Mouse (Mus musculus) forebrain, embryonic 10.5 days (tissue): ENCODE measurements around the gene Kynu. TPM values are rescaled to one million over a fixed set of nuclear protein-coding genes. Genes with fewer than 3 reads are reported as not detected.

Experiments used
- DNase-seq: peaks from one replicate; pipeline ENCODE4 v3.0.0-alpha.2; 2017; ENCODE audit warnings: low spot score; ENCODE audit errors: extremely low spot score
- H3K27ac ChIP-seq: fragments of 300-500 bp; sonication (generic); 2 replicates; pipeline ENCODE4 v1.5.1; 2016; ENCODE audit warnings: mild to moderate bottlenecking
- H3K27me3 ChIP-seq: fragments of 300-500 bp; sonication (generic); 2 replicates; pipeline ENCODE4 v1.6.1; 2016; ENCODE audit warnings: mild to moderate bottlenecking; ENCODE audit not compliant: poor library complexity, severe bottlenecking
- H3K36me3 ChIP-seq: fragments of 300-500 bp; sonication (generic); replicated peaks from 2 replicates; pipeline ENCODE4 v1.6.1; 2016; ENCODE audit warnings: mild to moderate bottlenecking, moderate library complexity
- H3K4me1 ChIP-seq: fragments of 300-500 bp; sonication (generic); 2 replicates; pipeline ENCODE4 v1.6.1; 2016
- H3K4me3 ChIP-seq: fragments of 300-500 bp; sonication (generic); 2 replicates; pipeline ENCODE4 v1.5.1; 2016; ENCODE audit warnings: mild to moderate bottlenecking, moderate library complexity
- H3K9me3 ChIP-seq: fragments of 300-500 bp; sonication (generic); 2 replicates; pipeline ENCODE4 v1.6.1; 2016; ENCODE audit warnings: mild to moderate bottlenecking, moderate library complexity
- WGBS: fragments of 180-500 bp; shearing (Covaris S2); methylation state at CpG from one replicate; pipeline ENCODE4 v1.1.7; 2016; 5-methylcytosine and 5-hydroxymethylcytosine counted together
- polyA plus RNA-seq: library from polyadenylated mRNA; unstranded; fragments of >200 nt; fragmentation: Nextera tagmentation; extraction: Ambion mirVana; gene quantifications from 2 replicates; pipeline ENCODE4 v1.2.1, GENCODE M21; 2016

Gene Kynu
- polyA plus RNA-seq, 1 experiment from 2014 or later = 1.5 TPM

DNA sequence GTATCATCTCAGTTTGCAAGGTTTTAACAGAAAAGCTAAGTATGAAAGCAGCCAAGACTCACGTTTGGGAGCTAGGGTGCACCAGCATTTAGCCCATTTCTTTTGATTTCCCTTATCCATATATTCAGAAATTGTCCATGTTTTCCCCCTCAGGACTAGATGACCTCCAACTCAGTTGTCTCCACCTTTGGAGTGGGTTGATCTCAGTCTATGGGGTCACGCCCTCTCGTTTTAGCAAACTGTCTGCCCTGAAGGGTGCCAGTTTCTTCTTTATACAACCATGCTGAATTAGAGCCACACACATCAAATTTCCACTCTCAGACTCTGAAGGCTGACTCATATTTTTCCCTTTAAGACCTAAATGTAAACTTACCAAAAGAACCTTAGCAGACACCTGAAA lies 119.0 kb downstream of the Kynu start:
- 61% methylated on average over 3 of the region's 3 CpGs for WGBS

DNA sequence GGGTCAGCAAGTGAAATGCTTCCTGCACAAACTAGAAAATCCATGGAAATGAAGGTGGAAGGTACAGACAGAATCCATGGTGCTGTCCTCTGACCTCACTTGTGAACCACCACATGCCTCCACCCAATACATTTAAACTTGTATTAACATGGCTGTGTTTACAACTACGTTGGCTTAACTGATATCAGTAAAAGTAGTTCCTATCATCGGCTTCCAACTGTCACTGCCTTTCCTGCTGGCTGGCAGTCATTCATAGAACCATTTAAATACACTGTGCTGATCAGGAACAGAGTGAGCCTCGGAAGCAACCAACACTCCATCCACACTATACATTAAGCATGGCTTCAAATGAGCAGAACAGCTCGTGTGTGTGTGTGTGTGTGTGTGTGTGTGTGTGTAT lies 120.1 kb downstream of the Kynu start:
- Histone ChIP-seq H3K4me1 (no peaks in the 10 kb centered on the region), H3K27me3 (no peaks in the 10 kb centered on the region), H3K27ac (no peak overlapping the region), H3K4me3 (no peak overlapping the region), H3K36me3 (no peaks in the 10 kb centered on the region), H3K9me3 (no peaks in the 10 kb centered on the region)
- no peak for DNase-seq
- 85% methylated on average over 4 of the region's 4 CpGs for WGBS

More for the DNA sequence above, 119.0 kb downstream of the Kynu start:
- no peak overlapping the region for H3K4me3 ChIP-seq
- no peak overlapping the region for H3K27ac ChIP-seq
- DNase-seq = no peak
- H3K9me3 ChIP-seq = no peaks in the 10 kb centered on the region
- no peaks in the 10 kb centered on the region for H3K27me3 ChIP-seq
- no peaks in the 10 kb centered on the region for H3K36me3 ChIP-seq
- H3K4me1 ChIP-seq = no peaks in the 10 kb centered on the region

DNA sequence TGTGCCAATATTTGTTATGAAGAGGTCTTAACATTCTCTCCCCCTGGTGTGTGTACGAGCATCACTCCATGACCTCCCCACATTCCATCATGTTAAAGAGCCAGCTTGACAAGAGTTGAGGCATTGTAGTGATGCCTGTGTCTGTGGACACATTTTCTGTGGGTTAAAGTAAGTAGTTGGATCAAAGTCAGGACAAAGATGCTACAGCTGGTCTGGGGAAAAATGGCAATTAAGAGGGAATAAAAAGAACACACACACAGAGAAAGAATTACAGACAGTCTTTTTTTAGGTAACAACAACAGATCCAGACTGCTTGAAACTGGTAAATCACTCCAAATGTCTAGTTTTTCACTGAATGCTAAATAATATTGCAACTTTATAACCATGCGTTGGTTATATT lies 135.3 kb downstream of the Kynu start:
- no peaks in the 10 kb centered on the region for H3K4me1 ChIP-seq
- no peaks in the 10 kb centered on the region for H3K36me3 ChIP-seq
- 87% methylated on average over 2 of the region's 2 CpGs for WGBS
- no peak for DNase-seq
- H3K27ac ChIP-seq = no peak overlapping the region
- no peaks in the 10 kb centered on the region for H3K27me3 ChIP-seq
- H3K4me3 ChIP-seq = no peak overlapping the region
- no peaks in the 10 kb centered on the region for H3K9me3 ChIP-seq

DNA sequence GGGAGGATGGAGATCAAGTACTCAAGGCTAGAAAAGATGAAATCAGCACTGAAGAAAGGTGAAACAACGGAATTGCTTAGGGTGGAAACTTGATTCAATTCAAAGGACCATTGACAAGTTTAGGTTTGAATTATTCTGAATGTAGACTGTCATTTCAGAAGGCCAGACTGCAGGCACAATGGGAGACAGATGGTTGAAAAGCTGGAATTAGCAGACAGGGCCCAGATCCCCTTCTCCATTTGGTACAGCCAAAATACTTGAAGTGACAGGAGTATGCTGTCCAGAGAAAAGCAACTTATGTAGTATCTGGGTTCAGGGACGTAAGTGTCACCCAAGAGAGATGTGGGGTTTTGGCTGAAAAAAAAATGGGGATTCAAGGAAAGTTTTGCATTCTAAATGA lies 136.2 kb downstream of the Kynu start:
- WGBS = 78% methylated on average over 2 of the region's 2 CpGs

DNA sequence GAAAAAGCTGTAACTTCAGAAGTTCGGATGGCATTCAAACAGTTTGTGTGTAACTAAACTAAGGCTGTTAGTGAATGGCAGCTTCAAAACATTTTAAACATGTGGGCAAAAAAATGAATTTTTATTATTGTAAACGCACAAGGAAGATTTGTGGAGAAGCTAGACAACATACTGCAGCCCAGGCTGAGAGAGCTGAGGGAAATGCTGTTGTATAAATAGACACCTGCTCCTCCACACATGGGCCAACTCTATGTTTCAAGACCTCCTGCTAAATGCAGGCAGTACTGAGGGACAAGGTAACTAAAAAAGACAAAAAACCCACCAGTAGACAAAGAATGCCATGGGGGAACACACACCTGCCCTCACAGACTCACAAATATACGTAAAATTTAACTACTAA lies 140.5 kb downstream of the Kynu start:
- no peak overlapping the region for H3K4me3 ChIP-seq
- H3K27ac ChIP-seq = no peak overlapping the region
- H3K36me3 ChIP-seq = no peaks in the 10 kb centered on the region
- H3K27me3 ChIP-seq = no peaks in the 10 kb centered on the region
- no peaks in the 10 kb centered on the region for H3K4me1 ChIP-seq
- no peak for DNase-seq
- H3K9me3 ChIP-seq = no peaks in the 10 kb centered on the region
- 89% methylated on average over 3 of the region's 3 CpGs for WGBS

More for the DNA sequence above, 136.2 kb downstream of the Kynu start:
- Histone ChIP-seq H3K9me3 (no peaks in the 10 kb centered on the region), H3K27ac (no peak overlapping the region), H3K4me3 (no peak overlapping the region), H3K27me3 (no peaks in the 10 kb centered on the region), H3K4me1 (no peaks in the 10 kb centered on the region), H3K36me3 (no peaks in the 10 kb centered on the region)
- no peak for DNase-seq

DNA sequence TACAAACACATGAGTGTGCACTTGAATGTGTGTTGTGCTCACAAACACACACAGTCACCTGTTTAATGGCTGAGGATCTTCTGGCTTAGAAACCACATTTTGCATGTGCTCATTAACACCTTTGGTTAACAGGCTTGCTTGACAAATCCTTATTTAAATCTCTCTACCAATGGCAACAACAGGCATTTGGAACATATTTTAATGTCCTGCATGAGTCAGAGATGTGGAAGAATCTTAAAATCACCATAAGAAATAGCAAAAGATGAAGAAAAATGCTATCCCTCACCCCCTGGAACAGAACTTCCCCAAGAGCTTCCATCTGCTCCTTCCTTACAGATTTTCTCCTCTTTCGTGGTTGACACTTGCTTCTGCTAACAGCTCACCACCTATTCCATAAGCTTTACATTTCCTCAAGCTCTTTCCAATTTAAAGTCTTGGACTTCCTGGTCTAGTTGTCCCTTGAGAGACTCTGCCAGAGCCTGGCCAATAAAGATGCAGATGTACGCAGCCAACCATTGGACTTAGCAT lies 157.5 kb downstream of the Kynu start:
- no peaks in the 10 kb centered on the region for H3K4me1 ChIP-seq
- H3K36me3 ChIP-seq = no peaks in the 10 kb centered on the region
- WGBS = 85% methylated on average over 2 of the region's 2 CpGs
- H3K9me3 ChIP-seq = no peaks in the 10 kb centered on the region
- H3K27me3 ChIP-seq = no peaks in the 10 kb centered on the region
- H3K4me3 ChIP-seq = no peak overlapping the region
- H3K27ac ChIP-seq = no peak overlapping the region
- DNase-seq = no peak

DNA sequence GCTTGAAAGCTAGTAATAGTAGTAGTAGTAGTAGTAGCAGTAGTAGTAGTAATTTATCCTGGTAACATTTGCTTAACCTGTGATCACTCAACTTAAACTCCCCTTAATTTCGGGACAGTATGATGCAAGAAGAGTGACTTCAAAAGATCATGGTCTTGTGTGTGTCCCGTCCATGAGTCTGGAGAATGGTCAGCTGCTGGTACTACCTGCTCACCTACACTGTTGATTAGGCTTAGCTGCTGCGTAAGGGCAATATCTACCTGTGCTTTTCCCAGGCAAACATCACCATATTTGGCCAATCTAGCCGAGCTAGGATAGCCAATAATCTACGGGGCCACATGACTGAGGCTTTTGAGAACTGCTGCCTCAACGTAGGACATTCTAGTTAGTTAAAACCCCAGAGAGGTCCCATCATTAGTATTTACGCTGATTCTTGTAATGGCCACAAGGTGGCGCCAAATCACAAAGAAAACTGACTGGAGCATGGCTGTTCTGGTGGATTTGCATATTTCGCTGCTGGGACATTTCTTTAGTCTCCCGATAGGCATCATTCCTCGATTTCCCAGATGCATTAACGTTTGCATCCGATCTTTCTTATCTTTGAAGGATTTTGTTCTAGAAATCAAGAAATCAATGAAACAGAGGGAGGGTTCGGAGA lies 167.4 kb downstream of the Kynu start:
- Histone ChIP-seq H3K27ac (peak overlapping the region; percentile 62; the same call in 1 of the 2 replicates), H3K36me3 (no peaks in the 10 kb centered on the region), H3K9me3 (no peaks in the 10 kb centered on the region), H3K4me1 (peaks cover 10% of the 10 kb centered on the region), H3K27me3 (peaks cover 11% of the 10 kb centered on the region; the same call in 1 of the 2 replicates), H3K4me3 (peak overlapping the region; percentile 33)
- 20% methylated on average over 14 of the region's 14 CpGs for WGBS
- DNase-seq = peak; percentile 71

DNA sequence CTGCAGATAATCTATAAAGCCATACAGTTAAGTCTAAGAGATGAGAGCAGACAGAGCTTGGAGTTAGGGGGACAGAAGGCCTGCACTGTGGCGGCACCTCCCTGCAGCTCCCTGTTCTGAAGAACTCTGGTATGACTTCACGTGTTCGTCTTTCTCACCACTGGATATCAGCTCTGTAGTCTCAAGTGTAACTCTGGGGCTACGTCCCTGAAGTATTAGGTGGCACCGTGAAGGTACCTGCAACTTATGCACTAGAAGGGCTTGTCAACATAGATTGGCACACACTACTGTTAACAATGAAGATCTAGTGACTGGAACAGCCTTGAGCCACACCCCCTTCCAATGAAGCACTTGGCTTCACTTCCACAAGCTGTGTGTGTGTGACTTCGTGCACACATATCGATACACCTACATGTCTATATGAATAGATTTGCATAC lies 168.0 kb downstream of the Kynu start:
- Histone ChIP-seq H3K4me3 (peak overlapping the region; percentile 33), H3K27ac (peak overlapping the region; percentile 62; the same call in 1 of the 2 replicates), H3K36me3 (no peaks in the 10 kb centered on the region), H3K4me1 (peaks cover 10% of the 10 kb centered on the region), H3K27me3 (peaks cover 11% of the 10 kb centered on the region; the same call in 1 of the 2 replicates), H3K9me3 (no peaks in the 10 kb centered on the region)
- no peak for DNase-seq
- 66% methylated on average over 7 of the region's 7 CpGs for WGBS

DNA sequence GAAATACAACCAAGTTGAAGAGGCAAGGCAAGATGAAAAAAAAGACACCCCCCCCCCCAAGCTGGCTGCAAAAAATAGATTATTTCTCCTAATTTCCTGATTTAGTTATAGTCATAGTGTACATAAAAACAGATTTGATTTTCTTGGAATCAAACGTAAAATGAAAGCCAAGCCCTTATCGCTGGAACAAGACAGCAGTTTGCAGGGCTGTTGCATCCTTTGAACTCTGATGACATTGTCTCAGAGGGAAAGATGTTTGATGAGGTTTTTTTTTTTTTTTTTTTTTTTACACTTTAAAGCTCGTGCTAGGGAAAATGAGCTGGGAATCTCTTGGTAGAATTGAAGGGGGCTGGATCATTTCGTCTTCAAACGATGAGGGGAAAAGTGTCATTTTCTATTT lies 172.1 kb downstream of the Kynu start:
- Histone ChIP-seq H3K27ac (no peak overlapping the region), H3K4me1 (peaks cover 10% of the 10 kb centered on the region)
- WGBS = 82% methylated on average over 5 of the region's 5 CpGs

DNA sequence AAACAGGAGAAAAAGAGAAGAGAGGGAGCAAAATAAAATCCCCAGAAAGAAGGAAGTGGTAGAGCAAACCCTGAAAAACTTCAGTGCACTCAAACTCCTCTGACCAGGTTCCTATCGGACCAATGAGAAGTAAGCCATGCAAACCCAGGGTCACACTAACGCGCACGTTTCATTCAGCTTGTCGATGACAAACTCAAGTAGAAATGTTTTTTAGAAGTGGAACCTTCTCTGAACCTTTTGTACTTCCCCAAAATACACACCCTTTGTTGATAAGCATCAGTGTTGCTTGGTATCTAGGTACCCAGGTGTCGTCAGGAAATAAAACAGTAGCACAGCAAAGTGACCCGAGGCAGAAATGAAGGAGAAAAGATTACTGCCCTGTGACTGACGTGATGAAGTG lies 172.6 kb downstream of the Kynu start:
- 85% methylated on average over 8 of the region's 8 CpGs for WGBS
- peaks cover 10% of the 10 kb centered on the region for H3K4me1 ChIP-seq

More for the DNA sequence above, 172.1 kb downstream of the Kynu start:
- Histone ChIP-seq H3K27me3 (peaks cover 11% of the 10 kb centered on the region; the same call in 1 of the 2 replicates), H3K4me3 (no peak overlapping the region), H3K9me3 (no peaks in the 10 kb centered on the region), H3K36me3 (no peaks in the 10 kb centered on the region)
- DNase-seq = no peak

DNA sequence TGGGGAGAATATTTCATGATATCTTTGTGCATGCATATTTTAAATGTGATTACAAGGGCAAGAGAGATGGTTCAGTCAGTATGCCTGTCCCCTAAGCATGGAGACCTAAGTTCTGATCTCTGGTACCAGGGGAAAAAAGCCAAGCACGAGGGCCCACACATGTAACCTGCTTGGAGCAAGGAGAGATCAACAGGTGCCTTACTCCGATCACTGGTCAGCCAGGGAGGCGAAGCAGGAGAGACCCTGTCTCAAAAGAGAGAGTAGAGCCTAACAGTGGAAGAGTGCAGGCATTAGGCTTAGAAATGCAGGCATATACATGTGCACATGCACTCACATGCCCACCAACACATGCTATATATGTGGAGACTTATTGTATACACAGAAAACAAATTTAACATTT lies 173.7 kb downstream of the Kynu start:
- peaks cover 5% of the 10 kb centered on the region; the same call in 1 of the 2 replicates for H3K4me1 ChIP-seq
- no peak for DNase-seq
- WGBS = 85% methylated on average over 3 of the region's 3 CpGs
- no peak overlapping the region for H3K4me3 ChIP-seq
- H3K27ac ChIP-seq = no peak overlapping the region
- no peaks in the 10 kb centered on the region for H3K9me3 ChIP-seq
- peaks cover 11% of the 10 kb centered on the region; the same call in 1 of the 2 replicates for H3K27me3 ChIP-seq
- H3K36me3 ChIP-seq = no peaks in the 10 kb centered on the region

More for the DNA sequence above, 172.6 kb downstream of the Kynu start:
- H3K9me3 ChIP-seq = no peaks in the 10 kb centered on the region
- no peaks in the 10 kb centered on the region for H3K36me3 ChIP-seq
- no peak overlapping the region for H3K4me3 ChIP-seq
- no peak overlapping the region for H3K27ac ChIP-seq
- no peak for DNase-seq
- H3K27me3 ChIP-seq = peaks cover 11% of the 10 kb centered on the region; the same call in 1 of the 2 replicates
